Mouse (Mus musculus) lung, postnatal 0 days (tissue): ENCODE measurements around the gene Rab11b. TPM values are rescaled to one million over a fixed set of nuclear protein-coding genes. Genes with fewer than 3 reads are reported as not detected.

Source experiments
- ATAC-seq: fragments of 200-750 bp; cut with Nextera tagmentation; 2 replicates; pipeline ENCODE4 v1.8.0; 2017; ENCODE audit warnings: moderate library complexity
- DNase-seq: peaks from one replicate; pipeline ENCODE4 v3.0.0-alpha.2; 2016; ENCODE audit warnings: low spot score
- H3K27ac ChIP-seq: fragments of 300-500 bp; sonication (generic); 2 replicates; pipeline ENCODE4 v1.5.1; 2014; ENCODE audit warnings: antibody characterized with exemption, mild to moderate bottlenecking, low read length, mixed read lengths
- H3K27me3 ChIP-seq: fragments of 300-500 bp; sonication (generic); replicated peaks from 2 replicates; pipeline ENCODE4 v1.6.1; 2014; ENCODE audit warnings: low read length, mixed read lengths; ENCODE audit not compliant: insufficient read depth
- H3K36me3 ChIP-seq: fragments of 300-500 bp; sonication (generic); 2 replicates; pipeline ENCODE4 v1.6.1; 2014; ENCODE audit warnings: low read length, mixed read lengths; ENCODE audit not compliant: insufficient read depth
- H3K4me1 ChIP-seq: fragments of 300-500 bp; sonication (generic); 2 replicates; pipeline ENCODE4 v1.6.1; 2014; ENCODE audit warnings: antibody characterized with exemption, low read depth, low read length, mixed read lengths; ENCODE audit not compliant: insufficient read depth
- H3K4me2 ChIP-seq: fragments of 300-500 bp; sonication (generic); replicated peaks from 2 replicates; pipeline ENCODE4 v1.6.1; 2014; ENCODE audit warnings: low read depth, mild to moderate bottlenecking, low read length, moderate library complexity, mixed read lengths
- H3K4me3 ChIP-seq: fragments of 300-500 bp; sonication (generic); 2 replicates; pipeline ENCODE4 v1.5.1; 2014; ENCODE audit warnings: low read depth, low read length
- H3K9ac ChIP-seq: fragments of 300-500 bp; sonication (generic); replicated peaks from 2 replicates; pipeline ENCODE4 v1.6.1; 2014; ENCODE audit warnings: low read depth, mild to moderate bottlenecking
- H3K9me3 ChIP-seq: fragments of 300-500 bp; sonication (generic); 2 replicates; pipeline ENCODE4 v1.6.1; 2016; ENCODE audit warnings: low read length, mixed read lengths
- CTCF ChIP-seq: IDR thresholded peaks from 2 replicates; pipeline ENCODE4 v1.5.1; 2016; ENCODE audit warnings: antibody characterized with exemption, mild to moderate bottlenecking
- EP300 ChIP-seq: IDR thresholded peaks from 2 replicates; pipeline ENCODE4 v1.6.1; 2016; ENCODE audit warnings: antibody characterized with exemption, mild to moderate bottlenecking, control low read depth
- WGBS: fragments of 180-500 bp; shearing (Covaris S2); extraction: QIAGEN DNeasy Blood & Tissue Kit; methylation state at CpG from one replicate; pipeline ENCODE4 v1.1.7; 2014; 5-methylcytosine and 5-hydroxymethylcytosine counted together
- polyA plus RNA-seq: library from polyadenylated mRNA; unstranded; fragments of >200 nt; fragmentation: Nextera tagmentation; extraction: Ambion mirVana; gene quantifications from 2 replicates; pipeline ENCODE4 v1.2.1, GENCODE M21; 2015

Gene Rab11b
- polyA plus RNA-seq, 1 experiment from 2014 or later, result 279 TPM

DNA sequence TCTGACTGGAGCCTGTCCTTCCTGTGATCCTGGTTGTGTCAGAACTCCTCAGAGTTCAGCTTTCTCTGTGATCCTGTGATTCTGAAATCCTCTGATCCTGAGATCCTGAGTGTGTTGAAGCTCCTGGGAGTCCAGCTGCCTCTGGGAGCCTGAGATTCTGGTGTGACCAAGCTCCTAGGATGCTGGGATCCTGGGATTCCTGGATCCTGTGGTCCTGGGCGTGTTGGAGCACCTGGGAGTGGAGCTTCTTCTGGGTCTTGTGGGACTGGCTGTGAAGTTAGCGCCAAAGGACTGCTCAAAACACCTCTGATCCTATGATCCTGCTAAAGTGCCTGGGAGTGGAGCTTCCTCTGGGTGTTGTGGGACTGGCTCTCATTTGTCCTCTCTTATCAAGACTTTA is 31.9 kb downstream of the Rab11b start:
- Histone ChIP-seq H3K27ac (no peak overlapping the region), H3K36me3 (no peaks in the 10 kb centered on the region), H3K4me1 (no peaks in the 10 kb centered on the region), H3K9ac (no peak overlapping the region), H3K9me3 (no peaks in the 10 kb centered on the region), H3K27me3 (no peaks in the 10 kb centered on the region), H3K4me3 (no peak overlapping the region), H3K4me2 (no peak overlapping the region)
- no peak for TF ChIP-seq EP300
- no peak for DNase-seq
- ATAC-seq, result no peak
- 72% methylated on average over 2 of the region's 2 CpGs for WGBS

- Histone ChIP-seq H3K9ac (no peak overlapping the region), H3K4me3 (no peak overlapping the region), H3K27me3 (no peaks in the 10 kb centered on the region), H3K36me3 (no peaks in the 10 kb centered on the region), H3K4me1 (no peaks in the 10 kb centered on the region), H3K9me3 (no peaks in the 10 kb centered on the region), H3K27ac (no peak overlapping the region), H3K4me2 (no peak overlapping the region)
- TF ChIP-seq CTCF, result no peak
- no peak for TF ChIP-seq EP300
- 93% methylated on average over 7 of the region's 7 CpGs for WGBS
- no peak for DNase-seq
- no peak for ATAC-seq
Measured at GRCm38 (mm10) chr17:33719736-33720378, 40.5 kb downstream of the Rab11b start.

DNA sequence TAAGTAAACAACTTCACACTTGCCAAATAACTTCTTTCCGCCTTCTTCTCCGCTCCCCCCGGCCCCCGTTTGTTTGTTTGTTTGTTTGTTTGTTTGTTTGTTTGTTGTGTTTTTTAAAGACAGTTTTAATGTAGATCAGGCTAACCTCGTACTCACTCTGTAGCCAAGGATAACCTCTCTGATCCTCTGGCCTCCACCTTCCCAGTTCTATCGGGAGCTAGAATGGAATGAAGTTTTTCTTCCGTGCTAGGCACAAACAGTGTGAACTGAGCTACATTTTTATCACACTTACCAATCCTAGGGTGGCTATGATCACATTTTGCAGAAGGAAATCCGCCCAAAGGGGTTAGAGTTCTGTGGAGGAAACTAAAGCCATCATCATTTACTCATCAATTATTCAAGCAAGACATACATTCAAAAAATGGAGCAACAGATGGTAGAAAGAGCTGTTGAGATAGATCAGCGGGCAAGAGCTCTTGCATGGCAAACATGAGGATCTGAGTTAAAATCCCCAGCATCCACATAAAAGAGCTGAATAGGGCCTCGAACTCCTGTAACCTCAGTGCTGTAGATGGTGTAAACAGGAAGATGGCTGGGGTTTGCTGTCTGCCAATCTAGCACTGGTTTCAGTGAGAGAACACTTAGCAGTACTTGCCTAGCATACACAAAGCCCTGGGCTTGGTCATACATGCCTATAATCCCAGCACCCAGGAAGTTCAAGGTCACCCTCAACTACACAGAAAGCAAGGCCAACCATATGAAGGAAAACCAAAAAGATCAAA is 41.2 kb downstream of the Rab11b start:
- TF ChIP-seq EP300 (no peak), CTCF (no peak)
- no peak overlapping the region for H3K27ac ChIP-seq
- WGBS, result 44% methylated on average over 10 of the region's 10 CpGs
- H3K9me3 ChIP-seq, result no peaks in the 10 kb centered on the region
- H3K36me3 ChIP-seq, result no peaks in the 10 kb centered on the region
- no peak for ATAC-seq
- no peaks in the 10 kb centered on the region for H3K4me1 ChIP-seq
- peak overlapping the region; percentile 88; the same call in 1 of the 2 replicates for H3K4me3 ChIP-seq
- no peak for DNase-seq
- no peak overlapping the region for H3K9ac ChIP-seq
- H3K4me2 ChIP-seq, result no peak overlapping the region
- no peaks in the 10 kb centered on the region for H3K27me3 ChIP-seq

DNA sequence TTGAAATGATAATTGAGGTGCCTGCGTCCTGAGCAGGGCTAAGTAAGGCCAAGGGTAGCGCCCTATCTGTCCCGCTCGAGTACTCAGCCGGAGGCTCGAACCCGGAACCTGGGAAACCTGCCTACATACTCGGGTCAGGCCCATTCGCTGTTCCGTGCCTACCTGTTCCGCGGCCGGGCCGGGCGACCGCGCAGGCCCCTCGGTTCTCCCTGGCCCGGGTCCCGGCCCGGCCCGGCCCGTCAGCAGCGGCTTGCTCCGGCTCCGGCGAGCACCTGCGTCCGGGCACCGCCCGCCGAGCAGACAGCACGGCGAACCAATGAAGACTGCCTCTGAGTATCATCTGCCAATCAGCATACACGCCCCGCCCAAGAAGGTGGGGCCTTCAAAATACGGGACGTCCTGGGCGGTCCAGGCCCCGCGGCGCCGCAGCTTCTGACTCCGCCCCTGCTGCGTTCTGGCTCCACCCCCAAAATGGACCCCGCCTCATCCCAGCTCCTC is 41.9 kb downstream of the Rab11b start, which contains the start of gene March2:
Gene March2 (minus strand): TSS at position 287 of the 498 bp plus-strand sequence.
- Histone ChIP-seq H3K27ac (peak within 1 kb of the TSS; percentile 65), H3K9ac (peak within 1 kb of the TSS; percentile 74), H3K36me3 (no peaks in the 10 kb centered on the region), H3K4me3 (peak within 1 kb of the TSS; percentile 88), H3K4me2 (peak within 1 kb of the TSS; percentile 73), H3K9me3 (no peaks in the 10 kb centered on the region), H3K27me3 (no peaks in the 10 kb centered on the region), H3K4me1 (no peaks in the 10 kb centered on the region)
- peak; percentile 98 for DNase-seq
- TF ChIP-seq EP300 (no peak), CTCF (no peak)
- WGBS, result under 1% methylated on average over 38 of the region's 46 CpGs
- ATAC-seq, result peak; percentile 100

DNA sequence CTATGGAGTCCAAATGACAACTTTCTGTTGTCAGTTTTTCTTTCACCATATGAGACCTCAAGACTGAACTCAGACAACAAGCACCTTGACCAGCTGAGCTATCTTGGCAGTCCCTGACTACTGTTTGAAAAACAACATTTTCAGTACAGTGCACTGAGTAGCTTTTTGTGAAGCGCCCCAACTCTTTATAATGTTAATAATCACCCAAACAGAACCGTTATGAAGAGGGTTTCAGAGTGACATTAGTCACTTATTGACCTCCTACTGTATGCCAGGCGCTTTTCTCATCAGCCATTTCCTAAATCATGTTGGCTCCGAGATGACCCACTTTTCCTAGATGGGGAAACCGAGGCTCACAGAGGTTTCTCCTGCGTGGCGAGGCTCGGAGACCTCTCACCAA is 42.3 kb downstream of the Rab11b start:
- 7% methylated on average over 8 of the region's 8 CpGs for WGBS
- H3K27ac ChIP-seq, result peak overlapping the region; percentile 65
- ATAC-seq, result no peak

DNA sequence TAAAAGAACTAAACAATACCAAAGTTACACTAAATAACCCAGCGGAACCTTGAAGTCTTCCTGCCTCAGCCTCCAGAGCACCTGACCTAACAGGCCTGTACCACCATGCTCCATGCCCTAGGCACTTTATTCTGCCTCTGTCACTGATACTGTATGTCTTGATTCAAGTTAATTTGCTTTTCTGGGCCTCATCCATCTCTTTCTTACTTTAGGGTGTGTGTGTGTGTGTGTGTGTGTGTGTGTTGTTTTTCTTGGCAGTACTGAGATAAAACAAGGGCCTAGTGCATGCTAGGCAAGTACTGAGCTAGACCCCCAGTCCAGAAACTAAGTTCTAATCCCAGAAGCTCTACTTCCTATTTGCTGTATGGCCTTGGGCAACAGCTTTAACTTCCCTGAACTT is 43.1 kb downstream of the Rab11b start:
- Histone ChIP-seq H3K36me3 (no peaks in the 10 kb centered on the region), H3K4me2 (peak overlapping the region; percentile 73; the same call in 1 of the 2 replicates), H3K4me1 (no peaks in the 10 kb centered on the region), H3K4me3 (no peak overlapping the region), H3K9ac (no peak overlapping the region), H3K27me3 (no peaks in the 10 kb centered on the region), H3K27ac (no peak overlapping the region), H3K9me3 (no peaks in the 10 kb centered on the region)
- no peak for DNase-seq
- no peak for ATAC-seq
- WGBS, result 100% methylated on average over 1 of the region's 1 CpGs
- no peak for TF ChIP-seq CTCF
- TF ChIP-seq EP300, result no peak

More for the DNA sequence above, 42.3 kb downstream of the Rab11b start:
- Histone ChIP-seq H3K4me2 (peak overlapping the region; percentile 73), H3K27me3 (no peaks in the 10 kb centered on the region), H3K36me3 (no peaks in the 10 kb centered on the region), H3K4me3 (peak overlapping the region; percentile 88), H3K4me1 (no peaks in the 10 kb centered on the region), H3K9me3 (no peaks in the 10 kb centered on the region), H3K9ac (peak overlapping the region; percentile 74)
- no peak for TF ChIP-seq EP300
- no peak for TF ChIP-seq CTCF
- DNase-seq, result no peak
